Comparison of ENCODE assay signal across 8 mouse cellular contexts in genomic region chr9:113792651-113793512, GRCm38 (mm10). TPM values are rescaled to one million over a fixed set of nuclear protein-coding genes. Genes with fewer than 3 reads are reported as not detected.
DNase-seq lines count a peak whose midpoint lies in the region.

No protein-coding gene starts in this region.

- peak; percentile 86 for DNase-seq in adrenal gland, adult 8-10 months
- DNase-seq in embryo, embryonic 10.5 days (ENCODE audit: low spot score), result peak; percentile 88
- peak; percentile 60 for DNase-seq in gastrocnemius, postnatal 25 days
- peak; percentile 31 for DNase-seq in induced T-regulatory cell, adult 2 months (ENCODE audit: low read depth)
- peak; percentile 68 to 86 for DNase-seq in left cerebral cortex, adult 8-10 months (ENCODE audit: low spot score in 2 of 2)
- peak; percentile 71 to 82 for DNase-seq in lung, postnatal 4 days
- peak; percentile 90 for DNase-seq in retina, embryonic 14.5 days (ENCODE audit: low spot score)
- DNase-seq in urinary bladder, postnatal 36 days (ENCODE audit: low spot score in 2 of 2), result peak; percentile 44 to 54

RNA-seq across cellular contexts. Expression of gene Clasp2, which starts 51.6 kb away (rescaled TPM):
- total RNA-seq in adrenal gland, adult 8-10 months (2022), result 100 to 1,000 TPM; 122 to 289 (median 183) TPM
- 10 to 100 TPM; 43.7 to 44.1 TPM for total RNA-seq in gastrocnemius, postnatal 25 days (2021)
- total RNA-seq in left cerebral cortex, adult 8-10 months (2022), result 100 to 1,000 TPM; 201 to 222 (median 210) TPM

Comparison
In these comparisons a context has a peak if more than half of its experiments do, and no peak if none do; other contexts are left out.
1. Peak in every context shown above with its lines: DNase-seq.
2. DNase-seq: peak in every context shown above with its lines; median percentile 90 in retina, embryonic 14.5 days; 88 in embryo, embryonic 10.5 days; 86 in adrenal gland, adult 8-10 months; 77 in left cerebral cortex, adult 8-10 months; 76 in lung, postnatal 4 days; 60 in gastrocnemius, postnatal 25 days; 49 in urinary bladder, postnatal 36 days; 31 in induced T-regulatory cell, adult 2 months.